Mouse (Mus musculus): ENCODE results near the gene Gm17535. TPM values are rescaled to one million over a fixed set of nuclear protein-coding genes. Genes with fewer than 3 reads are reported as not detected.
A peak's percentile ranks its signal among the peaks of the same experiment; 100 is the strongest.
"Not testable (repeated sequence)": the region's sequence is repeated elsewhere in the genome, so short reads cannot be mapped to it uniquely, and the experiment has no call there.

The Gm17535 gene
- polyA plus RNA-seq, 1 experiment: not detected

DNA sequence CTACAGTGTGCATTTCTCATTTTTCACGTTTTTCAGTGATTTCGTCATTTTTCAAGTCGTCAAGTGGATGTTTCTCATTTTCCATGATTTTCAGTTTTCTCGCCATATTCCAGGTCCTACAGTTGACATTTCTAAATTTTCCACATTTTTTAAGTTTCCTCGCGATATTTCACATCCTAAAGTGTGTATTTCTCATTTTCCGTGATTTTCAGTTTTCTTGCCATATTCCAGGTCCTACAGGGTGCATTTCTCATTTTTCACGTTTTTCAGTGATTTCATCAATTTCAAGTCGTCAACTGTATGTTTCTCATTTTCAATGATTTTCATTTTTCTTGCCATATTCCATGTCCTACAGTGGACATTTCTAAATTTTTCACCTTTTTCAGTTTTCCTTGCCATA is 19.0 kb upstream of the Gm17535 start, which contains the start of gene Gm10720:
Gm10720 (plus strand) TSS at position 301 of the 400 bp plus-strand sequence.
- DNase-seq; H3K36me3 ChIP-seq (ENCODE audit: control insufficient read depth, insufficient read depth, low read length); H3K27ac ChIP-seq (ENCODE audit: insufficient read depth, low read depth, low read length); H3K27me3 ChIP-seq (replicated peaks; ENCODE audit: control insufficient read depth, insufficient read depth, low read length); H3K4me3 ChIP-seq (ENCODE audit: insufficient read depth, low read depth, low read length); H3K4me1 ChIP-seq (ENCODE audit: control insufficient read depth, insufficient read depth, low read length): not testable (repeated sequence)
- WGBS: 73% methylated on average over 5 of the region's 9 CpGs

DNA sequence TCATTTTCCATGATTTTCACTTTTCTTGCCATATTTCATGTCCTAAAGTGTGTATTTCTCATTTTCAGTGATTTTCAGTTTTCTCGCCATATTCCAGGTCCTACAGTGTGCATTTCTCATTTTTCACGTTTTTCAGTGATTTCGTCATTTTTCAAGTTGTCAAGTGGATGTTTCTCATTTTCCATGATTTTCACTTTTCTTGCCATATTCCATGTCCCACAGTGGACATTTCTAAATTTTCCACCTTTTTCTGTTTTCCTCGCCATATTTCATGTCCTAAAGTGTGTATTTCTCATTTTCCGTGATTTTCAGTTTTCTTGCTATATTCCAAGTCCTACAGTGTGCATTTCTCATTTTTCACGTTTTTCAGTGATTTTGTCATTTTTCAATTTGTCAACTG is 18.5 kb upstream of the Gm17535 start:
- not testable (repeated sequence) for H3K27me3 ChIP-seq (replicated peaks; ENCODE audit: control insufficient read depth, insufficient read depth, low read length); H3K4me1 ChIP-seq (ENCODE audit: control insufficient read depth, insufficient read depth, low read length); H3K4me3 ChIP-seq (ENCODE audit: insufficient read depth, low read depth, low read length); H3K27ac ChIP-seq (ENCODE audit: insufficient read depth, low read depth, low read length); H3K36me3 ChIP-seq (ENCODE audit: control insufficient read depth, insufficient read depth, low read length)
- peak; percentile 2 for DNase-seq
- 81% methylated on average over 6 of the region's 6 CpGs for WGBS

DNA sequence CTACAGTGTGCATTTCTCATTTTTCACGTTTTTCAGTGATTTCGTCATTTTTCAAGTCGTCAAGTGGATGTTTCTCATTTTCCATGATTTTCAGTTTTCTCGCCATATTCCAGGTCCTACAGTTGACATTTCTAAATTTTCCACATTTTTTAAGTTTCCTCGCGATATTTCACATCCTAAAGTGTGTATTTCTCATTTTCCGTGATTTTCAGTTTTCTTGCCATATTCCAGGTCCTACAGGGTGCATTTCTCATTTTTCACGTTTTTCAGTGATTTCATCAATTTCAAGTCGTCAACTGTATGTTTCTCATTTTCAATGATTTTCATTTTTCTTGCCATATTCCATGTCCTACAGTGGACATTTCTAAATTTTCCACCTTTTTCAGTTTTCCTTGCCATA is 17.3 kb upstream of the Gm17535 start, which contains the start of gene Gm10719:
Gm10719 (plus strand) TSS at position 301 of the 400 bp plus-strand sequence.
- H3K27me3 ChIP-seq (replicated peaks; ENCODE audit: control insufficient read depth, insufficient read depth, low read length); H3K4me3 ChIP-seq (ENCODE audit: insufficient read depth, low read depth, low read length); H3K36me3 ChIP-seq (ENCODE audit: control insufficient read depth, insufficient read depth, low read length); DNase-seq; H3K27ac ChIP-seq (ENCODE audit: insufficient read depth, low read depth, low read length); H3K4me1 ChIP-seq (ENCODE audit: control insufficient read depth, insufficient read depth, low read length): not testable (repeated sequence)
- WGBS: 72% methylated on average over 1 of the region's 9 CpGs

GRCm38 (mm10) chr9:3018944-3019343 is 15.5 kb upstream of the Gm17535 start:
- DNase-seq: peak; percentile 58

DNA sequence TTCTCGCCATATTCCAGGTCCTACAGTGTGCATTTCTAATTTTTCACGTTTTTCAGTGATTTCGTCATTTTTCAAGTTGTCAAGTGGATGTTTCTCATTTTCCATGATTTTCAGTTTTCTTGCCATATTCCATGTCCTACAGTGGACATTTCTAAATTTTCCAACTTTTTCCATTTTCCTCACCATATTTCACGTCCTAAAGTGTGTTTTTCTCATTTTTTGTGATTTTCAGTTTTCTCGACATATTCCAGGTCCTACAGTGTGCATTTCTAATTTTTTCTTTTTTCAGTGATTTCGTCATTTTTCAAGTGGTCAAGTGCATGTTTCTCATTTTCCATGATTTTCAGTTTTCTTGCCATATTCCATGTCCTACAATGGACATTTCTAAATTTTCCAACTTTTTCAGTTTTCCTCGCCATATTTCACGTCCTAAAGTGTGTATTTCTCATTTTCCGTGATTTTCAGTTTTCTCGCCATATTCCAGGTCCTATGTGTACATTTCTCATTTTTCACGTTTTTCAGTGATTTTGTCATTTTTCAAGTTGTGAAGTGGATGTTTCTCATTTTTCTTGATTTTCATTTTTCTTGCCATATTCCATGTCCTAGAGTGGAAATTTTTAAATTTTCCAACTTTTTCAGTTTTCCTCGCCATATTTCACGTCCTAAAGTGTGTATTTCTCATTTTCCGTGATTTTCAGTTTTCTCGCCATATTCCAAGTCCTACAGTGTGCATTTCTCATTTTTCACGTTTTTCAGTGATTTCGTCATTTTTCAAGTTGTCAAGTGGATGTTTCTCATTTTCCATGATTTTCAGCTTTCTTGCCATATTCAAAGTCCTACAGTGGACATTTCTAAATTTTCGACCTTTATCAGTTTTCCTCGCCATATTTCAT is 14.3 kb upstream of the Gm17535 start:
- not testable (repeated sequence) for H3K27me3 ChIP-seq (replicated peaks; ENCODE audit: control insufficient read depth, insufficient read depth, low read length); H3K4me3 ChIP-seq (ENCODE audit: insufficient read depth, low read depth, low read length); H3K36me3 ChIP-seq (ENCODE audit: control insufficient read depth, insufficient read depth, low read length); H3K4me1 ChIP-seq (ENCODE audit: control insufficient read depth, insufficient read depth, low read length); H3K27ac ChIP-seq (ENCODE audit: insufficient read depth, low read depth, low read length)
- peak; percentile 73 for DNase-seq
- 79% methylated on average over 17 of the region's 19 CpGs for WGBS

More at GRCm38 (mm10) chr9:3018944-3019343, 15.5 kb upstream of the Gm17535 start:
- WGBS: 67% methylated on average over 9 of the region's 9 CpGs
- not testable (repeated sequence) for H3K36me3 ChIP-seq (ENCODE audit: control insufficient read depth, insufficient read depth, low read length); H3K4me1 ChIP-seq (ENCODE audit: control insufficient read depth, insufficient read depth, low read length); H3K27ac ChIP-seq (ENCODE audit: insufficient read depth, low read depth, low read length); H3K27me3 ChIP-seq (replicated peaks; ENCODE audit: control insufficient read depth, insufficient read depth, low read length); H3K4me3 ChIP-seq (ENCODE audit: insufficient read depth, low read depth, low read length)

GRCm38 (mm10) chr9:3022316-3023008 is 11.9 kb upstream of the Gm17535 start:
- not testable (repeated sequence) for H3K27me3 ChIP-seq (replicated peaks; ENCODE audit: control insufficient read depth, insufficient read depth, low read length); H3K4me1 ChIP-seq (ENCODE audit: control insufficient read depth, insufficient read depth, low read length); H3K27ac ChIP-seq (ENCODE audit: insufficient read depth, low read depth, low read length); H3K4me3 ChIP-seq (ENCODE audit: insufficient read depth, low read depth, low read length); H3K36me3 ChIP-seq (ENCODE audit: control insufficient read depth, insufficient read depth, low read length)
- DNase-seq: peak; percentile 75
- 77% methylated on average over 11 of the region's 13 CpGs for WGBS

DNA sequence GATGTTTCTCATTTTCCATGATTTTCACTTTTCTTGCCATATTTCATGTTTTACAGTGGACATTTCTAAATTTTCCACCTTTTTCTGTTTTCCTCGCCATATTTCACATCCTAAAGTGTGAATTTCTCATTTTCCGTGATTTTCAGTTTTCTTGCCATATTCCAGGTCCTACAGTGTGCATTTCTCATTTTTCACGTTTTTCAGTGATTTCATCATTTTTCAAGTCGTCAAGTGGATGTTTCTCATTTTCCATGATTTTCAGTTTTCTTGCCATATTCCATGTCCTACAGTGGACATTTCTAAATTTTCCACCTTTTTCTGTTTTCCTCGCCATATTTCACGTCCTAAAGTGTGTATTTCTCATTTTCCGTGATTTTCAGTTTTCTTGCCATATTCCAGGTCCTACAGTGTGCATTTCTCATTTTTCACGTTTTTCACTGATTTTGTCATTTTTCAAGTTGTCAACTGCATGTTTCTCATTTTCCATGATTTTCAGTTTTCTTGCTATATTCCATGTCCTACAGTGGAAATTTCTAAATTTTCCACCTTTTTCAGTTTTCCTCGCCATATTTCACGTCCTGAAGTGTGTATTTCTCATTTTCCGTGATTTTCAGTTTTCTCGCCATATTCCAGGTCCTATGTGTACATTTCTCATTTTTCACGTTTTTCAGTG is 11.0 kb upstream of the Gm17535 start, which contains the start of gene Gm10718:
Gm10718 (plus strand) TSS at position 236 of the 673 bp plus-strand sequence.
- not testable (repeated sequence) for H3K4me1 ChIP-seq (ENCODE audit: control insufficient read depth, insufficient read depth, low read length); H3K4me3 ChIP-seq (ENCODE audit: insufficient read depth, low read depth, low read length); H3K27me3 ChIP-seq (replicated peaks; ENCODE audit: control insufficient read depth, insufficient read depth, low read length); H3K27ac ChIP-seq (ENCODE audit: insufficient read depth, low read depth, low read length); H3K36me3 ChIP-seq (ENCODE audit: control insufficient read depth, insufficient read depth, low read length)
- DNase-seq: peak; percentile 43
- WGBS: 77% methylated on average over 12 of the region's 13 CpGs

DNA sequence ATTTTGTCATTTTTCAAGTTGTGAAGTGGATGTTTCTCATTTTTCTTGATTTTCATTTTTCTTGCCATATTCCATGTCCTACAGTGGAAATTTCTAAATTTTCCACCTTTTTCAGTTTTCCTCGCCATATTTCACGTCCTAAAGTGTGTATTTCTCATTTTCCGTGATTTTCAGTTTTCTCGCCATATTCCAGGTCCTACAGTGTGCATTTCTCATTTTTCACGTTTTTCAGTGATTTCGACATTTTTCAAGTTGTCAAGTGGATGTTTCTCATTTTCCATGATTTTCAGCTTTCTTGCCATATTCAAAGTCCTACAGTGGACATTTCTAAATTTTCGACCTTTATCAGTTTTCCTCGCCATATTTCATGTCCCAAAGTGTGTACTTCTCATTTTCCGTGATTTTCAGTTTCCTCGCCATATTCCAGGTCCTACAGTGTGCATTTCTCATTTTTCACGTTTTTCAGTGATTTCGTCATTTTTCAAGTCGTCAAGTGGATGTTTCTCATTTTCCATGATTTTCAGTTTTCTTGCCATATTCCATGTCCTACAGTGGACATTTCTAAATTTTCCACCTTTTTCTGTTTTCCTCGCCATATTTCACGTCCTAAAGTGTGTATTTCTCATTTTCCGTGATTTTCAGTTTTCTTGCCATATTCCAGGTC is 10.3 kb upstream of the Gm17535 start:
- not testable (repeated sequence) for H3K4me3 ChIP-seq (ENCODE audit: insufficient read depth, low read depth, low read length); H3K4me1 ChIP-seq (ENCODE audit: control insufficient read depth, insufficient read depth, low read length); H3K27ac ChIP-seq (ENCODE audit: insufficient read depth, low read depth, low read length); H3K27me3 ChIP-seq (replicated peaks; ENCODE audit: control insufficient read depth, insufficient read depth, low read length); H3K36me3 ChIP-seq (ENCODE audit: control insufficient read depth, insufficient read depth, low read length)
- 80% methylated on average over 16 of the region's 16 CpGs for WGBS
- peak; percentile 80 for DNase-seq

DNA sequence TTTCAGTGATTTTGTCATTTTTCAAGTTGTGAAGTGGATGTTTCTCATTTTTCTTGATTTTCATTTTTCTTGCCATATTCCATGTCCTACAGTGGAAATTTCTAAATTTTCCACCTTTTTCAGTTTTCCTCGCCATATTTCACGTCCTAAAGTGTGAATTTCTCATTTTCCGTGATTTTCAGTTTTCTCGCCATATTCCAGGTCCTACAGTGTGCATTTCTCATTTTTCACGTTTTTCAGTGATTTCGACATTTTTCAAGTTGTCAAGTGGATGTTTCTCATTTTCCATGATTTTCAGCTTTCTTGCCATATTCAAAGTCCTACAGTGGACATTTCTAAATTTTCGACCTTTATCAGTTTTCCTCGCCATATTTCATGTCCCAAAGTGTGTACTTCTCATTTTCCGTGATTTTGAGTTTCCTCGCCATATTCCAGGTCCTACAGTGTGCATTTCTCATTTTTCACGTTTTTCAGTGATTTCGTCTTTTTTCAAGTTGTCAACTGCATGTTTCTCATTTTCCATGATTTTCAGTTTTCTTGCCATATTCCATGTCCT is 9.4 kb upstream of the Gm17535 start, which contains the start of gene Gm10717:
Gm10717 (plus strand) TSS at position 506 of the 556 bp plus-strand sequence.
- H3K27ac ChIP-seq (ENCODE audit: insufficient read depth, low read depth, low read length); H3K36me3 ChIP-seq (ENCODE audit: control insufficient read depth, insufficient read depth, low read length); H3K27me3 ChIP-seq (replicated peaks; ENCODE audit: control insufficient read depth, insufficient read depth, low read length); H3K4me1 ChIP-seq (ENCODE audit: control insufficient read depth, insufficient read depth, low read length); H3K4me3 ChIP-seq (ENCODE audit: insufficient read depth, low read depth, low read length): not testable (repeated sequence)
- peak; percentile 63 for DNase-seq
- WGBS: 73% methylated on average over 12 of the region's 12 CpGs

GRCm38 (mm10) chr9:3025653-3026052 is 8.7 kb upstream of the Gm17535 start:
- not testable (repeated sequence) for H3K27me3 ChIP-seq (replicated peaks; ENCODE audit: control insufficient read depth, insufficient read depth, low read length); H3K4me1 ChIP-seq (ENCODE audit: control insufficient read depth, insufficient read depth, low read length); H3K4me3 ChIP-seq (ENCODE audit: insufficient read depth, low read depth, low read length); H3K36me3 ChIP-seq (ENCODE audit: control insufficient read depth, insufficient read depth, low read length); H3K27ac ChIP-seq (ENCODE audit: insufficient read depth, low read depth, low read length)
- peak; percentile 79 for DNase-seq
- WGBS: 77% methylated on average over 5 of the region's 6 CpGs

Measured in kidney, adult 2 months (tissue).